Mouse (Mus musculus) liver, embryonic 14.5 days (tissue): ENCODE data around the gene Fam181b. TPM values are rescaled to one million over a fixed set of nuclear protein-coding genes. Genes with fewer than 3 reads are reported as not detected.

ENCODE experiments used
- ATAC-seq: fragments of 200-750 bp; cut with Nextera tagmentation; 2 replicates; pipeline ENCODE4 v1.8.0; 2017; ENCODE audit warnings: moderate number of reproducible peaks, mild to moderate bottlenecking, moderate library complexity; ENCODE audit not compliant: insufficient read depth
- DNase-seq, 3 experiments: peaks; one replicate each; pipeline ENCODE4 v3.0.0-alpha.2; 2012 to 2013; ENCODE audit warnings: low read depth in 3 of 3, low spot score in 3 of 3
- H3K27ac ChIP-seq: fragments of 300-500 bp; sonication (generic); 2 replicates; pipeline ENCODE4 v1.5.1; 2014; ENCODE audit warnings: moderate library complexity, mild to moderate bottlenecking, control low read depth, inconsistent platforms
- H3K27me3 ChIP-seq: fragments of 300-500 bp; sonication (generic); 2 replicates; pipeline ENCODE4 v1.6.1; 2014; ENCODE audit warnings: mild to moderate bottlenecking, low read length, moderate library complexity; ENCODE audit not compliant: control insufficient read depth, insufficient read depth
- H3K36me3 ChIP-seq: fragments of 300-500 bp; sonication (generic); replicated peaks from 2 replicates; pipeline ENCODE4 v1.6.1; 2014; ENCODE audit warnings: low read depth; ENCODE audit not compliant: control insufficient read depth, insufficient read depth
- H3K4me1 ChIP-seq, 2 experiments: fragments of 200-500 bp in 1 of 2; fragments of 300-500 bp in 1 of 2; sonication (generic) in 1 of 2; replicated peaks; 2 replicates each; pipeline ENCODE4 v1.6.1; 2012 to 2014; ENCODE audit warnings: antibody characterized with exemption in 1 of 2, inconsistent platforms in 1 of 2, low read length in 1 of 2; ENCODE audit not compliant: control insufficient read depth in 2 of 2, insufficient read depth in 2 of 2
- H3K4me2 ChIP-seq: fragments of 300-500 bp; sonication (generic); 2 replicates; pipeline ENCODE4 v1.6.1; 2014; ENCODE audit warnings: low read depth, mild to moderate bottlenecking, control low read depth, moderate library complexity
- H3K4me3 ChIP-seq, 2 experiments: fragments of 200-500 bp in 1 of 2; fragments of 300-500 bp in 1 of 2; sonication (generic) in 1 of 2; 2 replicates each; pipeline ENCODE4 v1.5.1; 2012 to 2014; ENCODE audit warnings: low read depth in 2 of 2, low read length in 2 of 2, mild to moderate bottlenecking in 2 of 2, control low read depth in 1 of 2, inconsistent platforms in 1 of 2, moderate library complexity in 1 of 2; ENCODE audit not compliant: insufficient read depth in 1 of 2
- H3K9ac ChIP-seq: fragments of 300-500 bp; sonication (generic); replicated peaks from 2 replicates; pipeline ENCODE4 v1.6.1; 2014; ENCODE audit warnings: mild to moderate bottlenecking, control low read depth, moderate library complexity
- H3K9me3 ChIP-seq: fragments of 300-500 bp; sonication (generic); 2 replicates; pipeline ENCODE4 v1.6.1; 2016; ENCODE audit warnings: low read length, mixed read lengths; ENCODE audit not compliant: control insufficient read depth
- CTCF ChIP-seq: IDR thresholded peaks from 2 replicates; pipeline ENCODE4 v1.5.1; 2016; ENCODE audit warnings: antibody characterized with exemption, low read depth, control low read depth
- EP300 ChIP-seq: IDR thresholded peaks from 2 replicates; pipeline ENCODE4 v1.6.1; 2016; ENCODE audit warnings: antibody characterized with exemption, low read depth
- WGBS: fragments of 180-500 bp; shearing (Covaris S2); extraction: QIAGEN DNeasy Blood & Tissue Kit; methylation state at CpG from one replicate; pipeline ENCODE4 v1.1.7; 2014; ENCODE audit not compliant: insufficient replicate concordance; 5-methylcytosine and 5-hydroxymethylcytosine counted together
- polyA plus RNA-seq, 2 experiments: library from polyadenylated mRNA; depleted of rRNA in 1 of 2; stranded (reverse) in 1 of 2; unstranded in 1 of 2; fragments of >200 nt; fragmentation: Nextera tagmentation in 1 of 2; extraction: Ambion mirVana in 1 of 2; gene quantifications; 2 replicates each; pipeline versions ENCODE4 v1.2.1 to v1.2.3; 2012 to 2014

Gene Fam181b
- polyA plus RNA-seq, 2 experiments, result 0.06 TPM; not detected in 1

DNA sequence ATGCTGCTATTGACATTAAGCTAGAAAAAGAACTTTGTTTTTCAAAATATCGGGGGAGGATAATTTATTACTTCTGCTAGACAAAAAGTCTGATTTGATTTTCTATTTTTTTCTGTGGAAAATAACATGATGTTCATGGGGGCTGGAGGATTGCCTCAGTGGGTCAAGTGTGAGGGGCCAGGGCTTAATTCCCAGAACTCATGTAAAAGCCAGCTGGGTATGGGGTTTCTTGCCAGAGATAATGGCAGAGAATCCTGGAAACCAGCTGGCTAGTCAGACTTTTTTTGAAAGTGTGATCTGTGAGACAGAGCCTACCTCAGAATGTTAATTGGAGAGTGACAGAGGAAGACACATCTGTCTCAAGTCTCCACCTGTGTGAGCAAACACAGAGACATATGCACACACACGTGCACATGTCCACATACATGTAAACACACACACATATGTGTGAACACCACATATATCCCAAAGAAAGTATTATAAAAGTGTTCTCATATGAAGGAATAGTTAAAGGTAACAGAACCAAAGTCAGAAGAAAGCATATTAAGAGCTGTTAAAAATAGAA lies 25.2 kb downstream of the Fam181b start:
- no peak overlapping the region for H3K9ac ChIP-seq
- H3K4me3 ChIP-seq, result no peak overlapping the region
- no peaks in the 10 kb centered on the region for H3K27me3 ChIP-seq
- H3K4me1 ChIP-seq, result no peaks in the 10 kb centered on the region
- H3K9me3 ChIP-seq, result no peaks in the 10 kb centered on the region
- 58% methylated on average over 2 of the region's 2 CpGs for WGBS
- H3K27ac ChIP-seq, result no peak overlapping the region
- no peak for DNase-seq
- TF ChIP-seq EP300 (no peak), CTCF (no peak)
- no peaks in the 10 kb centered on the region for H3K36me3 ChIP-seq
- H3K4me2 ChIP-seq, result no peak overlapping the region
- ATAC-seq, result no peak

DNA sequence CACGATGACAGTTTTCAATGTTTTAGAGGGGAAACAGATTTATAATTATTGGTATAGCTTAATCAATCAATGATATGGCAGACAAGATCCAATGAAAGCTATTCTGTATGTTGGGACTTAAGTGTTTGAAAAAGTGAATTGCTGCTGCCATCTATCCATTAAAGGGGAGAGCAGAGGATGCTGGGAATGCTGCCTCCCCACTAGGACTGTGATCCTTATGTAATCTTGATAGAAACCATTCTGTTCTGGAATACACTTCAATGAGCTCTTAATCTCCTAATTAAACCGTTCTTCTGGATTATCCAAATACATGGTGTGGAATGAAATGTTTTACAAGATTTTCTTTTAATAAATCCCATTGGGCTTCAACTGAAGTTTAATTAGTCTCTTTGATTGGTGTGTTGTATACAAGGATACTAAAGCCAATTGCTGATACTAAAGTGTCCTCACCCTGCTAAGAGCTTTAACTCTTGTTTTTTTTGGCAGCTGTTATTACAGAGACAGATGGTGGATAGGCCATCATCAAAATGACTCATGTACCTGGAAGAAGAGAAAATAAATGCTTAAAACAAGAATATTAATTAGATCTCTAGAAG lies 30.8 kb downstream of the Fam181b start:
- DNase-seq (no peak), ATAC-seq (no peak)
- Histone ChIP-seq H3K4me2 (no peak overlapping the region), H3K9me3 (no peaks in the 10 kb centered on the region), H3K9ac (no peak overlapping the region), H3K4me3 (no peak overlapping the region), H3K27me3 (no peaks in the 10 kb centered on the region), H3K27ac (no peak overlapping the region), H3K36me3 (no peaks in the 10 kb centered on the region), H3K4me1 (no peaks in the 10 kb centered on the region)
- TF ChIP-seq CTCF (no peak), EP300 (no peak)
- WGBS, result 43% methylated on average over 2 of the region's 2 CpGs

DNA sequence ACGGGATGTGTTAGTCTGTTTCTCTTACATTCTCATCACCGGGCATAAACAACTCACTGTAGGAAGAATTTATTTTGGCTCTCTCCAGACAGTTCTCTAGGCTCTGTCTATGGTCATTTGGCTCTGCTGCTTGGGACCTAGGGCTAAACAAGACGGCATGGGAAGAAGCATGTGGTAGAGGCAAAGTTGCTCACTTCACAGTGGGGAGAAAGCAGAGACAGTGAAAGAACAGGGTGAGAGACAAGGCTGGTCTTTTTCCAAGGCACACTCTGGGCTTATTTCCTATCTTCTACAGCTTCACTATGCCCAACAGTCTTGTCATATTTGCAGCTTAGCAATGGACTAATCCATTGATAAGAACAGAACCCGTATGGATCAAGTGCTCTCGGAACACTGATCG lies 31.4 kb downstream of the Fam181b start:
- Histone ChIP-seq H3K4me3 (no peak overlapping the region), H3K4me2 (no peak overlapping the region), H3K27me3 (no peaks in the 10 kb centered on the region), H3K36me3 (no peaks in the 10 kb centered on the region), H3K4me1 (no peaks in the 10 kb centered on the region), H3K9ac (no peak overlapping the region), H3K9me3 (no peaks in the 10 kb centered on the region), H3K27ac (no peak overlapping the region)
- WGBS, result 64% methylated on average over 6 of the region's 6 CpGs
- TF ChIP-seq CTCF (no peak), EP300 (no peak)
- ATAC-seq (no peak), DNase-seq (no peak)

GRCm38 (mm10) chr7:93117561-93117960 lies 37.9 kb downstream of the Fam181b start:
- 36% methylated on average over 1 of the region's 1 CpGs for WGBS
- ATAC-seq, result no peak

DNA sequence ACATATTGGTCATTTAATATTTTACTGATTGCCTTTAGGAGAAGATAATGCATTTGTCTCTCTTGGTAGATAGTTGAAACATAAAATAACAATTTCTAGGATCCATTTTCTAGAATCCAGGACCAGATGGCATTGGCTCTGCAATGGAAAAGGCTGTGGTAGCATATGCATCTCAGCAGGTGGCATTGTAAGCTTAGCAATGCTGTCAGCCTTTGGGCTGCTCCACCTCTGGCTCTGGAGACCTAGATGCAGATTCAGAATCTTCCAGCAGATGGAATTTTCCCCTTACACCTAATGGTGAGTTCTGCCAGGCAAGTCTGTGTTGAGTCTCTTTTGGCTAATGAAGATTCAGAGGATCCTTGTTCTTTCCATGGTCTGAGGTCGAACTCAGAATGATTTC lies 44.3 kb downstream of the Fam181b start:
- DNase-seq, result no peak
- 32% methylated on average over 1 of the region's 1 CpGs for WGBS

More at GRCm38 (mm10) chr7:93117561-93117960, 37.9 kb downstream of the Fam181b start:
- Histone ChIP-seq H3K4me2 (no peak overlapping the region), H3K9me3 (no peaks in the 10 kb centered on the region), H3K27me3 (no peaks in the 10 kb centered on the region), H3K9ac (no peak overlapping the region), H3K4me1 (no peaks in the 10 kb centered on the region), H3K36me3 (no peaks in the 10 kb centered on the region), H3K4me3 (no peak overlapping the region), H3K27ac (no peak overlapping the region)
- no peak for TF ChIP-seq CTCF
- TF ChIP-seq EP300, result no peak
- DNase-seq, result no peak

More for the DNA sequence above, 44.3 kb downstream of the Fam181b start:
- H3K9me3 ChIP-seq, result no peaks in the 10 kb centered on the region
- TF ChIP-seq EP300, result no peak
- no peak for TF ChIP-seq CTCF
- H3K4me1 ChIP-seq, result no peaks in the 10 kb centered on the region
- H3K27ac ChIP-seq, result no peak overlapping the region
- H3K4me3 ChIP-seq, result no peak overlapping the region
- H3K27me3 ChIP-seq, result no peaks in the 10 kb centered on the region
- no peak for ATAC-seq
- H3K36me3 ChIP-seq, result no peaks in the 10 kb centered on the region
- H3K9ac ChIP-seq, result no peak overlapping the region
- H3K4me2 ChIP-seq, result no peak overlapping the region

Other genes with a start within 250 kb of the Fam181b start
- 2.1 and 4.0 TPM in 2 replicates for gene Ddias, start 205.6 kb upstream of the Fam181b start, polyA plus RNA-seq (2012; rRNA removed)
- 11.4 and 13.2 TPM in 2 replicates for gene Ddias, start 205.6 kb upstream of the Fam181b start, polyA plus RNA-seq (2014; fragmentation: Nextera tagmentation; extraction: Ambion mirVana)
- 12.4 and 13.1 TPM in 2 replicates for gene Prcp, start 205.4 kb upstream of the Fam181b start, polyA plus RNA-seq (2012; rRNA removed)
- gene Prcp, start 205.4 kb upstream of the Fam181b start, polyA plus RNA-seq (2014; fragmentation: Nextera tagmentation; extraction: Ambion mirVana), result 18.0 and 18.8 TPM in 2 replicates